Mouse (Mus musculus) bone marrow, adult 2 months (tissue): ENCODE data around the gene Ccdc6.
A peak's percentile ranks its signal among the peaks of the same experiment; 100 is the strongest.

Experiments used
- CTCF ChIP-seq: fragments of 200-500 bp; IDR thresholded peaks from 2 replicates; pipeline ENCODE4 v1.5.1; 2011; ENCODE audit warnings: low read length, control low read depth; ENCODE audit not compliant: control insufficient read depth, insufficient read depth
- POLR2A ChIP-seq: fragments of 200-500 bp; IDR thresholded peaks from 2 replicates; pipeline ENCODE4 v1.6.1; 2011; ENCODE audit warnings: low read depth, mild to moderate bottlenecking, control low read depth, low read length, borderline replicate concordance; ENCODE audit not compliant: control insufficient read depth

- TF ChIP-seq POLR2A (no peak), CTCF (0 out of 2 replicates have a peak, but pooled peaks have one; percentile 8)
These were observed 69.0 kb downstream of the Ccdc6 start for GRCm38 (mm10) chr10:70165877-70166276.
